ENCODE assay signal across 17 mouse cellular contexts in genomic region chr6:52567327-52568299, GRCm38 (mm10).
A peak's percentile ranks its signal among the peaks of the same experiment; 100 is the strongest.
DNase-seq lines count a peak whose midpoint lies in the region; ATAC-seq lines count a peak whose summit lies in the region.
"Had no signal": no experiment of that assay in that cellular context is flagged by ENCODE, and none has a peak within 500 bp of the region (broad histone marks: within the 10 kb centered on the region; RNA-seq: fewer than 3 reads in every experiment).

No protein-coding gene starts in this region.

- no peak overlapping the region for H3K4me3 ChIP-seq in forebrain, embryonic 12.5 days (replicated peaks)
- H3K4me3 ChIP-seq in forebrain, embryonic 11.5 days (ENCODE audit: low read depth, low read length) = no peak overlapping the region
- H3K4me3 ChIP-seq in midbrain, embryonic 14.5 days (replicated peaks; ENCODE audit: low read depth, low read length) = no peak overlapping the region
- H3K4me3 ChIP-seq in midbrain, embryonic 10.5 days = no peak overlapping the region
- H3K4me3 ChIP-seq in hindbrain, embryonic 11.5 days (ENCODE audit: low read depth, low read length) = no peak overlapping the region
- H3K4me3 ChIP-seq in embryonic facial prominence, embryonic 10.5 days = no peak overlapping the region
- H3K4me3 ChIP-seq: embryonic facial prominence, embryonic 15.5 days; gastrocnemius, adult 2 months; lung, embryonic 15.5 days had no signal

- WGBS in forebrain, embryonic 12.5 days = 33% methylated on average over 20 of the region's 20 CpGs
- 53% methylated on average over 20 of the region's 20 CpGs for WGBS in forebrain, embryonic 11.5 days
- WGBS in midbrain, embryonic 14.5 days = 29% methylated on average over 20 of the region's 20 CpGs
- 75% methylated on average over 20 of the region's 20 CpGs for WGBS in midbrain, embryonic 10.5 days
- WGBS in hindbrain, embryonic 11.5 days = 56% methylated on average over 20 of the region's 20 CpGs
- 77% methylated on average over 20 of the region's 20 CpGs for WGBS in embryonic facial prominence, embryonic 10.5 days

- ATAC-seq in forebrain, embryonic 12.5 days (ENCODE audit: low FRiP score) = peak; percentile 63; the same call in 1 of the 2 replicates
- no peak for ATAC-seq in forebrain, embryonic 11.5 days (replicated peaks; ENCODE audit: low FRiP score)
- ATAC-seq in midbrain, embryonic 14.5 days (ENCODE audit: low FRiP score, low TSS enrichment) = no peak
- ATAC-seq in hindbrain, embryonic 11.5 days (ENCODE audit: low FRiP score) = 0 out of 2 replicates have a peak, but pooled peaks have one; percentile 51
- ATAC-seq: intestine, postnatal 0 days had no signal

- H3K36me3 ChIP-seq in forebrain, embryonic 12.5 days (replicated peaks) = no peaks in the 10 kb centered on the region
- H3K36me3 ChIP-seq in forebrain, embryonic 11.5 days (ENCODE audit: control insufficient read depth, insufficient read depth, low read length) = no peaks in the 10 kb centered on the region
- no peaks in the 10 kb centered on the region for H3K36me3 ChIP-seq in midbrain, embryonic 14.5 days (ENCODE audit: control insufficient read depth, insufficient read depth, low read length)
- H3K36me3 ChIP-seq in midbrain, embryonic 10.5 days = peaks cover 5% of the 10 kb centered on the region; the same call in 1 of the 2 replicates
- H3K36me3 ChIP-seq in hindbrain, embryonic 11.5 days (ENCODE audit: control insufficient read depth, insufficient read depth, low read length) = no peaks in the 10 kb centered on the region
- H3K36me3 ChIP-seq in embryonic facial prominence, embryonic 10.5 days (replicated peaks) = peaks cover 3% of the 10 kb centered on the region; the same call in 1 of the 2 replicates
- H3K36me3 ChIP-seq: embryonic facial prominence, embryonic 15.5 days; lung, embryonic 15.5 days had no signal

- no peak overlapping the region for H3K9ac ChIP-seq in forebrain, embryonic 12.5 days
- no peak overlapping the region for H3K9ac ChIP-seq in forebrain, embryonic 11.5 days (ENCODE audit: low read length)
- no peak overlapping the region for H3K9ac ChIP-seq in midbrain, embryonic 14.5 days (replicated peaks; ENCODE audit: low read length)
- no peak overlapping the region for H3K9ac ChIP-seq in hindbrain, embryonic 11.5 days (ENCODE audit: low read depth, low read length)
- H3K9ac ChIP-seq: embryonic facial prominence, embryonic 15.5 days; lung, embryonic 15.5 days had no signal

- H3K4me2 ChIP-seq in forebrain, embryonic 12.5 days = no peak overlapping the region
- no peak overlapping the region for H3K4me2 ChIP-seq in forebrain, embryonic 11.5 days (ENCODE audit: low read depth, low read length, severe bottlenecking)
- H3K4me2 ChIP-seq in midbrain, embryonic 14.5 days (ENCODE audit: low read length) = peak overlapping the region; percentile 11; the same call in 1 of the 2 replicates
- H3K4me2 ChIP-seq in hindbrain, embryonic 11.5 days (replicated peaks; ENCODE audit: low read depth, low read length) = no peak overlapping the region
- H3K4me2 ChIP-seq: embryonic facial prominence, embryonic 15.5 days; lung, embryonic 15.5 days had no signal

- H3K27ac ChIP-seq in forebrain, embryonic 12.5 days = peak overlapping the region; percentile 65
- H3K27ac ChIP-seq in forebrain, embryonic 11.5 days (ENCODE audit: low read depth, low read length) = no peak overlapping the region
- no peak overlapping the region for H3K27ac ChIP-seq in midbrain, embryonic 14.5 days (replicated peaks; ENCODE audit: low read depth, low read length)
- no peak overlapping the region for H3K27ac ChIP-seq in midbrain, embryonic 10.5 days (replicated peaks)
- peak overlapping the region; percentile 39; the same call in 1 of the 2 replicates for H3K27ac ChIP-seq in hindbrain, embryonic 11.5 days (ENCODE audit: low read depth, low read length)
- no peak overlapping the region for H3K27ac ChIP-seq in embryonic facial prominence, embryonic 10.5 days (replicated peaks)
- H3K27ac ChIP-seq: embryonic facial prominence, embryonic 15.5 days; gastrocnemius, adult 2 months; lung, embryonic 15.5 days had no signal

- no peaks in the 10 kb centered on the region for H3K9me3 ChIP-seq in forebrain, embryonic 12.5 days
- H3K9me3 ChIP-seq in forebrain, embryonic 11.5 days (ENCODE audit: control insufficient read depth, low read length) = no peaks in the 10 kb centered on the region
- no peaks in the 10 kb centered on the region for H3K9me3 ChIP-seq in midbrain, embryonic 14.5 days (ENCODE audit: control insufficient read depth, low read length)
- H3K9me3 ChIP-seq in midbrain, embryonic 10.5 days (replicated peaks) = no peaks in the 10 kb centered on the region
- H3K9me3 ChIP-seq in hindbrain, embryonic 11.5 days (ENCODE audit: control insufficient read depth, low read length) = no peaks in the 10 kb centered on the region
- H3K9me3 ChIP-seq in embryonic facial prominence, embryonic 10.5 days = no peaks in the 10 kb centered on the region
- H3K9me3 ChIP-seq: embryonic facial prominence, embryonic 15.5 days; lung, embryonic 15.5 days had no signal

- H3K4me1 ChIP-seq in forebrain, embryonic 12.5 days = peaks cover 33% of the 10 kb centered on the region
- H3K4me1 ChIP-seq in forebrain, embryonic 11.5 days (replicated peaks; ENCODE audit: control insufficient read depth, insufficient read depth, low read length) = 0 out of 2 replicates have a peak, but pooled peaks cover 3% of the 10 kb centered on the region
- H3K4me1 ChIP-seq in midbrain, embryonic 14.5 days (ENCODE audit: control insufficient read depth, insufficient read depth, low read length) = peaks cover 17% of the 10 kb centered on the region
- H3K4me1 ChIP-seq in midbrain, embryonic 10.5 days = peaks cover 14% of the 10 kb centered on the region; the same call in 1 of the 2 replicates
- H3K4me1 ChIP-seq in hindbrain, embryonic 11.5 days (replicated peaks; ENCODE audit: control insufficient read depth, insufficient read depth, low read length) = no peaks in the 10 kb centered on the region
- no peaks in the 10 kb centered on the region for H3K4me1 ChIP-seq in embryonic facial prominence, embryonic 10.5 days
- H3K4me1 ChIP-seq: embryonic facial prominence, embryonic 15.5 days had no signal

- DNase-seq in forebrain, embryonic 11.5 days (ENCODE audit: low spot score) = no peak
- peak; percentile 58 for DNase-seq in midbrain, embryonic 14.5 days
- no peak for DNase-seq in midbrain, embryonic 10.5 days (ENCODE audit: low spot score)
- DNase-seq in hindbrain, embryonic 11.5 days (ENCODE audit: low spot score) = peak; percentile 39
- DNase-seq in retina, postnatal 1 day = peak; percentile 73
- DNase-seq in embryonic facial prominence, embryonic 10.5 days (ENCODE audit: low spot score) = no peak
- DNase-seq: adrenal gland, adult 2 months; cerebellum, adult 18-20 months; gastrocnemius, adult 2 months; heart, adult 11 months; left cerebral cortex, postnatal 4 days; thymus, postnatal 36 days had no signal

- H3K27me3 ChIP-seq in forebrain, embryonic 12.5 days = peaks cover 3% of the 10 kb centered on the region; the same call in 1 of the 2 replicates
- no peaks in the 10 kb centered on the region for H3K27me3 ChIP-seq in forebrain, embryonic 11.5 days (ENCODE audit: control insufficient read depth, insufficient read depth, low read length)
- peaks cover 17% of the 10 kb centered on the region for H3K27me3 ChIP-seq in midbrain, embryonic 14.5 days (ENCODE audit: control insufficient read depth, insufficient read depth, low read length)
- H3K27me3 ChIP-seq in midbrain, embryonic 10.5 days (ENCODE audit: low read depth, poor library complexity, severe bottlenecking) = no peaks in the 10 kb centered on the region
- H3K27me3 ChIP-seq in hindbrain, embryonic 11.5 days (ENCODE audit: control insufficient read depth, insufficient read depth, low read length) = peaks cover 2% of the 10 kb centered on the region; the same call in 1 of the 2 replicates
- no peaks in the 10 kb centered on the region for H3K27me3 ChIP-seq in embryonic facial prominence, embryonic 10.5 days (replicated peaks; ENCODE audit: low read depth, poor library complexity, severe bottlenecking)
- H3K27me3 ChIP-seq: CH12.LX; embryonic facial prominence, embryonic 15.5 days; lung, embryonic 15.5 days had no signal

Comparison
In these comparisons a context has a peak if more than half of its experiments do, and no peak if none do; other contexts are left out.
1. ATAC-seq: peak in forebrain, embryonic 12.5 days (single experiment) and hindbrain, embryonic 11.5 days (single experiment); none in forebrain, embryonic 11.5 days (single experiment) and midbrain, embryonic 14.5 days (single experiment).
2. H3K27ac ChIP-seq: peak in forebrain, embryonic 12.5 days (single experiment) and hindbrain, embryonic 11.5 days (single experiment); none in forebrain, embryonic 11.5 days (single experiment), midbrain, embryonic 14.5 days (single experiment), midbrain, embryonic 10.5 days (single experiment) and embryonic facial prominence, embryonic 10.5 days (single experiment).
3. DNase-seq: peak in midbrain, embryonic 14.5 days (single experiment), hindbrain, embryonic 11.5 days (single experiment) and retina, postnatal 1 day (single experiment); none in forebrain, embryonic 11.5 days (single experiment), midbrain, embryonic 10.5 days (single experiment) and embryonic facial prominence, embryonic 10.5 days (single experiment).